Mouse (Mus musculus) kidney, adult 8-10 months (tissue): ENCODE data around the gene Rpp38.

Experiments used
- DNase-seq, 2 experiments: peaks; one replicate each; pipeline ENCODE4 v3.0.0; 2022

The Rpp38 gene

DNA sequence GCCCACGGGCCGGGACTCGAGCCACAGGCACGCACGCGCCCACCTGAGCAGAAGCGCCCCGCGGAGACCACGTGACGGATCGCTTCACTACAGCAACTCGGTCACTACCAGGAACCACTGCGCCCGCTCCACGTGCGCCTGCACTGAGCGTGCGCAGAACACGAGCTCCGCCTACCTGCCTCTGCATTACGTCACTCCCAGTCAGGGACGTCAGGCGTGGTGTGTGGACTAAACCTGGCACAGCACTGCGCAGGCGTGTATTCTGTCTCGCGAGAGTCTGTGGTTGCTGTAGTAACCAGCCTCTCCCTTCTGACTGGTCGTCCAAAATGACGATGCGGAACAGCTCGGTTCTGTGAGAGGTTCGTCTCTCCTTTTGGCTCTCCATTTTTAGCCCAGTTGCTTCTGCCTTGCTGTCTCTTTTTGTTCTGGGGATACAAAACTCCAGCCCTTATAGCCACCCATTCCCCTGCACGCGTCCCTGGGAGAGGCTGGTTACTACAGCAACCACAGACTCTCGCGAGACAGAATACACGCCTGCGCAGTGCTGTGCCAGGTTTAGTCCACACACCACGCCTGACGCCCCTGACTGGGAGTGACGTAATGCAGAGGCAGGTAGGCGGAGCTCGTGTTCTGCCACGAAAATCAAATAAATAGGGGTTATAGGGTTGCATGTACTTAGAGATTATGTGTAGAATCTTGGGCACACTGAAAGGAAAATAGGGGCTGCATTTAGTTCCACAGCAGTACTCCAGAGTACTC is at the start of gene Rpp38:
Gene Rpp38 (minus strand): TSS at position 160 of the 759 bp plus-strand sequence.
- peak; percentile 99 for DNase-seq

DNA sequence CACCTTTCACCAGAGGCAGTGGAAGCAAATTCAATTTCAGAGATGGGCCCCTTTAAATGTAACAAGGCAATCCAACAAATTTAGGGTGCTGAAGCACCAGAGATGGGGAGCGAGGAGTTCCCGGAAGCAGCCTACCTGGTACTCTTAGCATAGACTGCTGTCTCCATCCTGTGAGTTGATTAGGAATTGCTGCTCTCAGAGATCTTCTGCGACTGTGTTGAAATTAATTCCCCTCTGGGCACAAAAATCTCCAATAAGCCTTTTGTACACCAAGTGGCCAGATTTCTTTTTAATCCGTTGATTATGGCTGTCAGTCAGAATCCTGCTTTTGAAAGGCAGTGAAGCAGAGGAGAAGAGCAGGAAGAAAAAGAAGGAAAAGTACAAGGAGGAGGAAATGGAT is 32.7 kb upstream of the Rpp38 start:
- no peak for DNase-seq

DNA sequence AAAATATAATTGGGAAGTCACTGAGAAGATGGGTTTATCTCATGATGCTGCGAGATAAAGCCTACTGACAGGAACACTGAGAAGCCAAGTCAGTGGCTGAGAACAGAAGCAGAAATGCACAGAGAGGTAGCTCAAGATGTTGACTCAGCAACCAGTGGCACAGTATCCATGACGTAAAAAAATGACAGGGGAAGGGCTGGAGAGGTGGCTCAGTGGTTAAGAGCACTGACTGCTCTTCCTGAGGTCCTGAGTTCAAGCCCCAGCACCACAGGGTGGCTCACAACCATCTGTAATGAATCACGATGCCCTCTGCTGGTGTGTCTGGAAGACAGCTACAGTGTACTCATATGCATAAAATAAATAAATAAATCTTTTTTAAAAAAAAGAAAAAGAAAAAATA is 28.6 kb upstream of the Rpp38 start:
- no peak for DNase-seq

DNA sequence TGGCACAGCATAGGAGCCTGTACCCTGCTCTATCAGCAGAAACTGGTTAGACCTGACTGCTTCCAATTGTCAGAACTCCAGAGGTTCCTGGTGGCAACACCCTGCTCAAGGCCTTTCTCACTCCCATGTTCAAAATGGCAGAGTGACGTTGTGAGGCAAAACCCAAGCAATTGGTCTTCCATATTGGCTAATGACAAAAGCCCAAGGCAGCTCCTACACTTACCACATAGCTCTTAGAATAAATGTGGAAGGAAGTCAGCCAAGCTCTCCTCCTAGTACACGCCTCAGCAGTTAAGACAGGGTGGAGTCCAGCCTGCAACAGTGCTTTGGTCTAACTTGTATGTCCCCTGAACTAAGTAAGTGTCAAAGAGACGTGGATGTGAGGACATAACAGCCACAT is 25.4 kb upstream of the Rpp38 start:
- DNase-seq = no peak

DNA sequence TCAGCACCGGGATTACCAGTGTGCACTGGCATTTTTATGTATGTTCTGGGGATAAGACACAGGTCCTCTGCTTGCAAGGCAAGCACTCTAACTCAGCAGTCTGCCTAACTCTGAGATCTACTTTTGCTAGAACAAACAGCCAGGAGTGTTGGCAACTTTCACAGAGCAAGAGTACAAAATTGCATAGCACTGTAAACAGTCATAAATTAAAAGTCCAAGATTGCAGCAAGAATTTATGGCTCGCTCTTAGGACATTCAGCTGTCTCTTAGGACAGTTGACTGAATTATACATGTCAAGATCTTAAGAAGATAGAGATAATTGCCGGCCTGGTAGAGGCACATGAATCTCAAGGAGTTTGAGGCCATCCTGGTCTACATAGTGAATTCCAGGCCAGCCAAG is 23.9 kb upstream of the Rpp38 start:
- DNase-seq = no peak

DNA sequence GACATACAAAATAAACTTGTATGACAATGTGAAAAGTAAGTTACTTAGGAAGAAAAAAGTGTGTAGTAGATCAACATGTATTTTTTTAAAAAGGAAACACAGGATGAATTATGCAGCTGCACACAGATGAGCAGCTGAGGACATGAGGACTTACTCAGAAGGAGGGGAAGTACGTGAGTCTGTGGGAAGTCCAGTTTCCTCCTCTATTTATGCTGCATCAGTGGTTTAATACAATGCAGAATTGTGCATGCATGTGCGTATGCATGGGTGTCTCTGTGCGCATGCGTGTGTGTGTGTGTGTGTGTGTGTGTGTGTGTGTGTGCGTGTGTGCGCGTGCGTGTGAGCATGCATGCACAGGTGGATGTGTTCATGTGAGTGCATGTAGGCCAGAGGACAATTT is 23.4 kb upstream of the Rpp38 start:
- DNase-seq = no peak

DNA sequence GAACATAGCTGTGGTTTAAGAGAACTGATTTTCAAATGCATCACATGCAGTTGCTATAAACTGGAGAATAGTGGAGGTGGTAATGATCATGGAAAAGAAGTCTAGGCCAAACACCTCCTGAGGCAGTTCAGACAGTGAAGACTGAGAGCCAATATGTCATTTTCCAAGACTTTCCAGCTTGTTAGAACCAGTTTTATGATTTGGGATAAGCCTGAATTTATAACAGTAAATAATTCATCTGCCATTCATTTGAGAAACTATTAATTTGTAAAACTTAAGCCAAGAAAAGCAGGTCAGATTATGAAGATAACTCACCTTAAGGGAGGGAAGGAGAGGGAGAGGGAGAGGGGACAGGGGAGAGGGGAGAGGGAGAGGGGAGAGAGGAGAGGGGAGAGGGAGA is 20.7 kb upstream of the Rpp38 start:
- DNase-seq = no peak

DNA sequence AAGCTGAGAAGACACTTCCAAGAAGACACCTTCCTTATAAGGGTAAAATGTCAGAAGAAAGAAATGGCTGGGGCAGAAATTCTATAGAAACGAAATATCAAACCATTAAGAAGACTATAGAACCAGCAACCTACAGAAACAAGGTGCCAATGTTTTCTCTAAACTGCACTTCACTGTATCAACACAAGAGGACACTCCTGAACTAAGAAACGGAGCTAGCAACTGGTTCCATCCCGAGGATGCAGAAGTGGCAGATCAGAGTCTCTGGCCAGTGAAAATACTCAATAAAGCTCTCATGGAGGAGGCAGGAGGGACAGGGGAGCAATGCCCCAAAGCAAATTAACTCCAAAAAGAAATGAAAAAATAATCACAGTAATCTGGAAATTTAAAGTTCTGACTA is 16.5 kb upstream of the Rpp38 start:
- DNase-seq = peak in 1 of 2 experiments; percentile 7

DNA sequence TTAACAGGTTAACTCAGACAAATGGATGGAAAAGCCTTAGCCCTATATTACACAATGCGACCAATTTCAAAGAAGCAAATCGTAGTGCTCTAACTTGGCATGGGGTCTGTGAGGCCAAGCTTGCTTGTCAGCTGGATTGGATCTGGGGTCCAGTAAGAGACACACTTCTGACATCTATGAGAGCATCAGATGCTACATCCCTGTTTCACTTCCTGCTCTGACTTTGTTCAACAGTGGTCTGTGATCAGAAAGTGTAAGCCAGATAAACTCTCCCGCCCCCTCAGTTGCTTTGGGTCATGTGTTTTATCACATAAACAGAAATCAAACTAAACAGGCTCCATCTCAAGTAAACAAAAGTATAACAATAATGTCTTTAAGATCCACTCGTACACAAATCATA is 16.0 kb upstream of the Rpp38 start:
- DNase-seq = no peak

DNA sequence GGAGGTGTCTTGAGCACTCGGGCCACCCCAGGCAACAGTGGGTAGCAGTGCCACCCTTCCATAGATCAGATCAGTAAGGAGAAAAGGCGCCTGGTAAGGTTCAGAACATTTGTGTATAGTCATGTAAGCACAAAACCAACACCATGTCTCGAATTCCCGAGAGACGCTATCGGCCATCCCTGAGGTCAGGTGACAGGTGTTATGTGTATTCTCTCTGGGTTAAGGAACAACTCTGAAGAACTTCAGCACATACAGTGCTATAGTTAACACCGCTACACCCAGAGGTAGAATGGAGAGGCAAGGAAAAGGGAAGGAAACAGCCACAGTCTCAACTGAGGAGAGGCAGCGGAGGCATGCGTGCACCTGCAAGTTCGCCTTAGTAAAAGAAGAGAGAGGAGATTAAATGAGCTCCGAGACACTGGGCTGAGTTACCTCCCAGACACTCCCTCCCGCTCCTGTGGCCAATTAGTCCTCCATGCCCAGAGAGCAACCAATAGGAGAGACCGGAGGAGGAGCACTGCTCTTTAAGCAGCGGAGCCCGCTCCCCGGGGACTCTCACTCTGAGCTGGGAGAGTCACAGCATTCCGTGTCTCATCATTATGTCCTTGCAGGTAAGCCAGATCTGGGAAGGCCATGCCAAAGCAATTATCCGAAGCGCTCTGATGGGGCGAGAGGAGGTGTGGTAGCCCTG is 3.3 kb upstream of the Rpp38 start, which contains the start of gene Acbd7:
Gene Acbd7 (plus strand): TSS at position 558 of the 691 bp plus-strand sequence.
- peak; percentile 71 to 72 for DNase-seq

DNA sequence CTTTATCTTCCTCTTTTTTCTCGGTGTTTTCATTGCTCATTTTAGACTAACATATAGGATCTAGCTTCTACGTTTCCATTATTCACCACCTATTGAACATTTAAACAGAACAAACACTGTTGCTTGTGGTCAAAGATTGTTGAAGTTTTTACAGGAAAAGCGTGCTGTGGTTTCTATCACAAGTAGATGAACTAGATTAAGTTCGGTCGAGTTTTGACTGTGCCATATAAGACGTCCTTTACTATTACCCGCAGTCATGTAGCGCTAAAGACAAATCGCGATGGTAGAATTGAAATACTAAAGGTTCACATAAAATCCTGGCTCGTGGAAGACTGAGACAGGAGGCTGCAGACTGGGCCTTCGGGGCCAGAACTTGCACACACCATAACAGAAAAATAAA is 1.3 kb upstream of the Rpp38 start:
- no peak for DNase-seq

DNA sequence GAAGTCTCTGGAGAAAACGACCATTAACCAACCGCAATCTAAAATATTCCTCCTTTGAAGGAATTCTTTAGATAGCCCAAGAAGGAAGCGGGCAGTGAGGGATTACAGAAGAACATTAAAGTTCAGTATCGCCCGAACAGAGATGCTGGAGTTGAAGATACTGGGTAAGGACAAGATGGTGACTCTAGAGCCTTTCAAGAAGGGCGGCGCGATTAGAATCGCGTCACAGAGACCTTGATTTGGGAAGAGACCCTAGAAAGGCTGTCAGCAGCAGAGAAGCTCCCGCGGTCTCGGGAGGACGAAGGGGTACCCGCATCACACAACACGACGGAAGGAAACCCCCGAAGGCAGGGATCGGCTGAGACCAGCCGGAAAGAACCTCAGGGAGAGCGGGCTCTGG is 387 bp downstream of the Rpp38 start:
- no peak for DNase-seq

DNA sequence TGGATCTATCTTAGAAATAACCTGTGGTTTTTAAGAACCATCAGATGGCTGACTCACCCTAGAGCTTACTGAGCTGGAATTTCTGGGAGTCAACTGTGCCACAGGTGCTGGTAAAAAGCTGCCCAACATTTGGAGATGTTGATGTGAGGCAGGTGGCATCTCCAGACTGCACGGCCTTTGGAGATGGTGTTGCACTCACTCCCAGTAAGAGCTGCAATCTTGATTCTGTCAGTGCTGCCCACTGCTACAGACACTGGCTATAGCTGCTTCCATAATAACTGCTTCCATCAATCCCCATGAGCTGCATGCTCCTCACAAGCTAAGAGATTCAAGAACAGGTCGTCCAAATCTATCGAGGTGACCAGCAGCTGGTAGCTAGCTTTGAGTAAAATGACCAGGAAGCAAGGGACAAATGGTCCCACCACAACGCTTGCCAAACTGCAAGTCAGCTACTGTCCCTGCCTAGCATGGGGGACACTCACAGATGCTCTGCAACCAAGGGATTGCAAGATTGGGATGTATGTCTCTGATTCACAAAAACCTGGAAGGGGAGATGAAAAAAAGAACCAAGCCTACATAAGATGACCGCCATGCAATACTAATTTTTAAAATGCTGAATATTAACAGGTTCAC is 1.3 kb downstream of the Rpp38 start:
- DNase-seq = no peak

DNA sequence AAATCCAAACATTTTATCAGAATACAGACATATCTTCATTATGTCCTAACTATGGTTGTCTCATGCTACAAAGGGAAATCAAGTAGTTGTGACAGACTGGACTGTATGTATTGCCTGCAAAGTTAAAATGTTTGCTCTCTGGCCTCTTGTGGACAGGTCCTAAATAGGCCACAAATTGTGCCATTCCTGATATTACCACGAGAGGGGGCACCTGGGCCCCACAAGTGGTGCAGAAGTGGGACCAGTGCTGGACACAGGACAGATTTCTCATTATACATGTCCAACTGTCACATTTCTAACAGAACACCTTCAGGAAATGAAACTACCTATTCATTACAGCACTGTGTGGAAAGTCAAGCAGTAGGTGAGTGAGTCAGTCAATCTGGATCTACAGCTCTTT is 5.1 kb downstream of the Rpp38 start:
- peak; percentile 32 to 74 for DNase-seq

DNA sequence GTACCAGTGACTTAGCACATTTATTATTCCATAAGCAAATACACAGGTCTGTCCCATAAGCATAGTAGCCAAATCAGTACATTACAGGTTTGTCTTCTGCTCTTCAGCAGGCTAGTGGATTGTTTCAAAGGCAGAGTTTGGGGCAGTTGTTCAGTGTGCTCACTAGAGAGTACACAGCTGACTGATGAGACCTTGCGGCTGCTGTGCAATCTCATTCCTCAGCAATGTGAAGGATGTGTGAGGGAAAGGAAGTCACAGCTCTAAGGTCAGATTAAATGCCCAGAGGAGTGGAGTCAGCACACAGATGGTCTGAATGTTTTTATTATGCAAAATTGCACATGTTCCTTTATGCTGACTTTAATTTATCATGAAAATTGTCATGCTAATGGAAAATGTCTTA is 5.9 kb downstream of the Rpp38 start:
- DNase-seq = no peak

DNA sequence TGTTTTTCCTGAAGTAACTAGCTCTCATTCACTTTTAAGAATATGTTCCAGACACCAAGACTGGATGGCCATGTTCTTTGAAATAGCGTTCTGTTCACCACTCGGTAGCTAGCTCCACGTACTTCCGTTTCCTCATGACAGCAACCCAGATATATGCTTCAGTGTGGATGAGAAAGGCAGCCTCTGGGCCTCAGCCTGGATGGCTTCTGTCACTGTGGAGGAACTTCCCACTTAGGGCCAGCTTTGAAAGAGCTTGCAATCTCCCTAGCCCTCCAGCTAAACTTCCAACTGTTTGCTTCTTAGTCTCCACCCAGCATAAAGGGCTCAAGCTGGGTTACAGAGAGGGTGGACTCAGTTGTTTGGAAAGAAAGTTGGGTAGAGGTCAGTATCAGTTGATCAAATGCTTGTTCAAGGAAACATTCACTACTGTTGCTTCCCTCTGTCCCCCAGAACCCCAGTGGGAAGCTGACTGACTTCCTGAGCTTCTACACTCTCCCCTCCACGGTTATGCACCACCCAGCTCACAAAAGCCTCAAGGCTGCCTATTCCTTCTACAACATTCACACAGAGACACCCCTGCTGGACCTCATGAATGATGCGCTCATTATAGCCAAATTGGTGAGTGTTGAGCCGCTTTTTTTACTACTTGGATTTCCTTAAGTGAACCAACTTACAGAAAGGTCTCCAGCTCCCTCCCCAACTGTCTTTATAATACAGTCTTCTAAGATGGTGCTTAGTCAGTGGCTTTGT is 7.9 kb downstream of the Rpp38 start:
- no peak for DNase-seq

DNA sequence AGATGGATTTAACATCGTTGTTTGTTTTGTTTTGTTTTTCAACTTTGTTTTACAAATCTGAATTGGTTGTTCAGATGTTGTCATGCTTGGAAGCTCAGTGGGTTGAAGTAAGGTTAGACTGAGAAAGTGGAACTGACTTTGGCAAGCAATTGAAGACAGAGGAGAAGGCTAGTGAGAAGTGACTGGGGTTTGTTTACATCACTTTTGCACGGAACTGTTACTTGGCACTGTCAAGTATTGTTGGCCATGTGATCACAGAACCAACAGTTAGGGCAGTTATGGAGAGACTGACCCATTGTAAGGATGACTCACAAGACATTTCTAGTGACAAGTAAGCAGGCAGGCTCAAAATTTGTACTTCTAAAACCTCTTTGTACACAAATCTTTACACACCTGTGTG is 9.3 kb downstream of the Rpp38 start:
- no peak for DNase-seq

DNA sequence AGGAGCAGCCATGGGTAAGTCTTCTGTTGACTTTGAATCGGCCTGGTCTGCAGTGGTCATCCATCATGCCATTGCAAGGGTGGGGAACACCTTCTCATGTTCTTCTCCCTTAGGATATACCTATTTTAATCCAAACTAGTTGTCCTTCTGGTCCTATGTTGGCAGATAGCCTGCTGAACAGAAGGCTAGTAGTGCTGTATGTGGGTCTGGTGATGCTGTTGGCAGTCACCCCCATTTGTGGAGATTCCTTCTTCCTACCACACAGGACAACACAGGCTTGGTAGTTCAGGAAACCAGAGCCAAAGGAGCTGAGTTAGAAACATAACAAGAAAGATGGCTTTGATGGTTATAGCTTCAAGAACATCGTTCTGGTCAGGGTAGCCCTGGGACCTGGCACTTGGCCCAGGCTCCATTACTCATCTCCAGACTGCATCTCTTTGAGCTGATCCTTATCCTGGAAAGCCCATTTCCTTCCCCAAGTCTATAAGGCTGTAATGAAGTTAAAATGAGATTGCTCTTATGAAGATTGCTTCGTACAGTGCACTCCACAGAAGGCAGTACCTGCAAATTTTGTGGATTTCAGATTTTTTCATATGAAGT is 26.9 kb downstream of the Rpp38 start:
- peak in 1 of 2 experiments; percentile 9 for DNase-seq

DNA sequence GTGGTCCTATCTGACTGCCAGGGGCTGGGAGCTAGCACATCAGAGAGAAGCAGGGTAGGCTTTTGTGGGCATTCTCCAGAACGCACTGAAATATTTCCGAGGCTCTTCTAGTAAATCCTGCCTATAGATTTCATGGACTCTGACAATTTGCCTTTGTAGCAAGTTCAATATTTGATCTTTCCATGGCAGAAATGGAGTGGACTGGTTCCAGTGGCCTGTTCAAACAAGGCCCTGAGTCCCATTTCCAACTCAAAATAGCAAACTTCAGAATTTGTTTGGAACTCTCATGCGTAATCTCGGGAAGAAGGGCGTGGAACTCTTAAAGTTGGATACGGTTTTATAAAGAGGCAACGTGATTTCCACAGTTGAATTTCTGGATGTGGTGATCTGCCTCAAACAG is 36.6 kb downstream of the Rpp38 start:
- DNase-seq = no peak

DNA sequence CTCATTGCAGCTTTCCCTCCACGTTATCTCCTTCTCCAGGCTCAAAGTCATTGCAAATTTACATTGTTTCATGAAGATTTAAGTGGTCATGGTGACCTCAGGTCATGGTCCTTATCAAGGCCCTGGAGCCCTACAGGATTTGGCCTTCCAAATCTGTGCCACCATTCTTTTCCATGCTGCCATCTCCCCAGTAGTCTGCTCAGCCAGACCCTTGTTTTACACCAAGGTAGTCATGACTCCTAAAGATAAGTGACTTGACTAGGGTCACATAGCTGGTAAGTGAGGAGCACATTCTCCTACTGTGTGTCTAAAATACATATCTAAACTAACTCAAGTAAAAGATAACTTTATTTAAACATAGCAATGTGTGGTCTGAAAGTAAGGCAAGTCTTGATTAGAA is 40.3 kb downstream of the Rpp38 start:
- no peak for DNase-seq

DNA sequence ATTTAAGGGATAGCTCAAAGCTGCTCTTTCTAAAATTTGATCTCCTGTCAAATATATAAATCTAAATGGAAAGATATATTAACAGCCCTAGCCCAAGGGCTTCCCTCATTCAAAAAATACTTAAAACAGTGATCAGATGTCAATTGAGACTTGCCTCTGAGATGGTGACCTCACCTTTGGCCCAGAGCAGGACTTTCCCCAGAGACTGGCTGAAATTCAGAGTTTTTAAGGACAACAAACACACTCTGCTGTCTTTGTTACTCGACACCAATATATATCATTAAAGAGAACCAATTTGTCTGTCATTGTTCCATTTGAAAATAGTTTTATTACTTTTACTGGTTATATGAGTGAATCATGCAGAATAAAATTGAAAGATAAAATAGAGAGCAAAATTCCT is 42.9 kb downstream of the Rpp38 start:
- no peak for DNase-seq

DNA sequence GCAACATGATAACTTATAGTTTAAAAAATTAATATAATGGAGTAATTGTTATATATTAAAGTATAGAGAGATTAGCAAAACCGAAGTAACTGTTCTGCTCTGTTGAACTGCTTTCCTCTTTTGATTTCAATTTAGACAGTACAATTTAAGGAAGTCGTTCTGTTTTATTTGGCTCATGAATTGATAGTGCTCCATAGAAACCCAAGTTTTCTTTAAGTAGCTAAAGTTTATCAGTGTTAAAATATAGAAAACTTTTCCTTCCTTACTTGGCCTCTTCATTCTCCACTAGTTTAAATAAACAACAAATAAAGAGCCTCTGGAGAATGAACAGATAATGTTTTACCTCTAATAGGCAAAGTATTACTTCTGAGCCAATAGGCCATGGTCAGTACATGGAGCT is 46.2 kb downstream of the Rpp38 start:
- no peak for DNase-seq

DNA sequence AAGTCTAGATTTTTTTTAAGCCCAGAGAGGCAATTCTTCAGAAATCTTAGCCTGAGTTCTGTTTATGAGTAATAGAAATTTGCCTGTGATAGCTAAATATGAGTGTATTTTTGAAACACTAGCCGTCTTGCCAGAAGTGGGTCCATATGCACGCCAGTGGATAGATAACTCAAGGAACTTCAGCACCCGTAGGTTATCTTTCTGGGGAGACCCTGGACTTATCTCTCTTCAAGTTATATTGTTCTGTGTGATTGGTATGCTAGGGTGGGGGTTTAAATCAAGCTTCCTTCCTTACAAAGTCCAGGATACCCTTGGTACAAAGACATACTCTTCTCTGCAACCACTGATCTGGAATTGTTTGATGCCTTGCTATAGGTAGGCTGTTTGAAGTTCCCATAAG is 46.7 kb downstream of the Rpp38 start:
- no peak for DNase-seq
